Mouse (Mus musculus) spleen, adult 2 months (tissue): ENCODE data around the gene Gm43517.

Experiments used
- CTCF ChIP-seq: fragments of 200-500 bp; IDR thresholded peaks from 2 replicates; pipeline ENCODE4 v1.5.1; 2011; ENCODE audit warnings: mild to moderate bottlenecking, inconsistent platforms; ENCODE audit not compliant: insufficient read depth, insufficient read length, insufficient replicate concordance; ENCODE audit errors: extremely low read depth
- POLR2A ChIP-seq: fragments of 200-500 bp; IDR thresholded peaks from 2 replicates; pipeline ENCODE4 v1.6.1; 2011; ENCODE audit warnings: low read depth, low read length, inconsistent platforms

DNA sequence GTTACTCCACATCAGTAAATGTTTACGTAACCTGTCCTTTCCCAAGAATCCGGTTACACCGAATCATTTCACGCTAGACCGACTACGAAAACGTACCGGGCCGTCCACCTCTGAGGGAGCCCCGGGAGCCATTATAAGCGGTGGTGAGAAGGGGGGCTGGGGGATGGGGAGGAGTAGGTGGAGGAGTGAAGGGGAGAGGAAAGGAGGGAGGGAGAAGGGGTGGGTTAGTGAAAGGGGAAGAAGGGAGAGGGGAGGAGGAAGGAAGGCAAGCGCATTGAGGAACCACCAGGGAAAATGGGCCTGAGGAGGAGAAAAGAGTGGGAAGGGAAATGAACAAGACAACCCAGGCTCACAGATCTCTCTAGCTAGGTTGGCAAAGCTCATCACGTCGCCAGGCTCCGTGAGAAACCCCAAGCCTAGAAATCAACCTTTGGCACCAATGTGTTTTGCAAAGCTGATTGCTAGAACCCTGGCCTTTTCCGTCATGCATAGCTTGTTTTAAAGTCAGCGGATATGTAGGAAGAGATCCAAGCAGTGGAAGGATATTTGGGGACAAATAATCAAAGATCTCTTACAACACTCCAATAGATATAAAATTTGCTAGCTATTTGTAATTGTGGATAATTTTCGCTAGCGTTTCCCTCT is 3.1 kb upstream of the Gm43517 start:
- TF ChIP-seq CTCF (no peak), POLR2A (no peak)
